Mouse (Mus musculus) heart, embryonic 11.5 days (tissue): ENCODE data around the gene Pelo. TPM values are rescaled to one million over a fixed set of nuclear protein-coding genes. Genes with fewer than 3 reads are reported as not detected.

ENCODE experiments used
- ATAC-seq: fragments of 200-750 bp; cut with Nextera tagmentation; replicated peaks from 2 replicates; pipeline ENCODE4 v1.8.0; 2017; ENCODE audit warnings: moderate library complexity; ENCODE audit not compliant: insufficient number of reproducible peaks, low FRiP score, low TSS enrichment
- H3K27ac ChIP-seq: fragments of 300-500 bp; sonication (generic); 2 replicates; pipeline ENCODE4 v1.5.1; 2014; ENCODE audit warnings: mild to moderate bottlenecking, low read depth, low read length
- H3K27me3 ChIP-seq: fragments of 300-500 bp; sonication (generic); 2 replicates; pipeline ENCODE4 v1.6.1; 2014; ENCODE audit warnings: mild to moderate bottlenecking, low read length, mixed read lengths; ENCODE audit not compliant: control insufficient read depth, insufficient read depth
- H3K36me3 ChIP-seq: fragments of 300-500 bp; sonication (generic); 2 replicates; pipeline ENCODE4 v1.6.1; 2014; ENCODE audit warnings: mild to moderate bottlenecking, low read length, moderate library complexity, mixed read lengths; ENCODE audit not compliant: control insufficient read depth, insufficient read depth
- H3K4me1 ChIP-seq: fragments of 300-500 bp; sonication (generic); 2 replicates; pipeline ENCODE4 v1.6.1; 2014; ENCODE audit warnings: low read length; ENCODE audit not compliant: control insufficient read depth, insufficient read depth
- H3K4me2 ChIP-seq: fragments of 300-500 bp; sonication (generic); 2 replicates; pipeline ENCODE4 v1.6.1; 2014; ENCODE audit warnings: mild to moderate bottlenecking, moderate library complexity
- H3K4me3 ChIP-seq: fragments of 300-500 bp; sonication (generic); 2 replicates; pipeline ENCODE4 v1.5.1; 2014; ENCODE audit warnings: low read depth, low read length
- H3K9ac ChIP-seq: fragments of 300-500 bp; sonication (generic); 2 replicates; pipeline ENCODE4 v1.6.1; 2014; ENCODE audit warnings: mild to moderate bottlenecking, low read depth, low read length, moderate library complexity
- H3K9me3 ChIP-seq: fragments of 300-500 bp; sonication (generic); replicated peaks from 2 replicates; pipeline ENCODE4 v1.6.1; 2016; ENCODE audit warnings: low read length; ENCODE audit not compliant: control insufficient read depth
- WGBS: fragments of 180-500 bp; shearing (Covaris S2); extraction: QIAGEN DNeasy Blood & Tissue Kit; methylation state at CpG from one replicate; pipeline ENCODE4 v1.1.7; 2014; ENCODE audit not compliant: insufficient replicate concordance; 5-methylcytosine and 5-hydroxymethylcytosine counted together
- polyA plus RNA-seq: library from polyadenylated mRNA; unstranded; fragments of >200 nt; fragmentation: Nextera tagmentation; extraction: Ambion mirVana; gene quantifications from 2 replicates; pipeline ENCODE4 v1.2.1, GENCODE M21; 2014

Gene Pelo
- polyA plus RNA-seq, 1 experiment from 2014 or later: 12.7 TPM

DNA sequence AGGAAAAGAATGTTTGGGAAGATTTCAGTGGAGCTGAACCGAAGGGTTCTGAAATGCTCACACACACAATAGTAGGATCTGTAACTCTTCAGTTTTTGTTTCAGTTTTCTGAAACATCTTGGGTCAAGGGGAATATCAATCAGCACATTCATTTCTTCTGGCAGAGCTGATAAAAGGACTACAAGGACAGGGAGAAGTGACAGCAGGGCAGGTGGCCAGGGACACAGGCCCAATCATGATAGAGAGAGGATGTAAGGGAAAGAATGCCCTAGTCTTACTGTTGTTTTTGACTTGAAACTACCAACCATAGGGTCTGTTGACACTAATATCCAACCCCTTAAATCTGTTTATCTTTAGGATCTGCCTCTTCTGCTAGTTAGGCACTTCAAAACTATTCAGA lies 34.5 kb upstream of the Pelo start:
- no peaks in the 10 kb centered on the region for H3K9me3 ChIP-seq
- WGBS: 62% methylated on average over 1 of the region's 1 CpGs

DNA sequence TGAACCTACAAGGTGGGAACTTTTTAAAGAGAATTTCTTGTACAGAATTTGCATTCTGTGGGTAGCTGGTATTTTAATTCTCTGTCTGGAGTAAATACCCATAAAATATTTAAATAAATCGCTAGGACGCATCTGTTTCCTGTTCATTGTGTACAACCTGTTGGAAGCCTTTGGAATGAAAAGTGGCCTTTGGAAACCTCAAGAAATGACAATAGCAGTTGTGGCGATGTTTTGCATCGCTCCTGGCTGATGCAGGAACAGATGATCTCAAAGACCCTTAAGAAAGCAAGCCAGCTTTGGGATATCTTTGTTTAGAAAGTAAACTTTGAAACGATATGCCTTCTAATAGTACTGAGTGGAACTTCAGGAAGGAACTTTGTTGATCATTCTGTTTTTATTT lies 28.8 kb upstream of the Pelo start:
- Histone ChIP-seq H3K4me3 (no peak overlapping the region), H3K9ac (no peak overlapping the region), H3K4me2 (no peak overlapping the region), H3K27ac (no peak overlapping the region), H3K9me3 (no peaks in the 10 kb centered on the region), H3K36me3 (no peaks in the 10 kb centered on the region), H3K27me3 (no peaks in the 10 kb centered on the region), H3K4me1 (no peaks in the 10 kb centered on the region)
- 63% methylated on average over 5 of the region's 5 CpGs for WGBS
- ATAC-seq: no peak

More for the DNA sequence above, 34.5 kb upstream of the Pelo start:
- Histone ChIP-seq H3K4me3 (no peak overlapping the region), H3K27ac (no peak overlapping the region), H3K4me2 (no peak overlapping the region), H3K9ac (no peak overlapping the region), H3K4me1 (no peaks in the 10 kb centered on the region), H3K27me3 (no peaks in the 10 kb centered on the region), H3K36me3 (no peaks in the 10 kb centered on the region)
- ATAC-seq: no peak

GRCm38 (mm10) chr13:115118195-115118594 lies 28.2 kb upstream of the Pelo start:
- no peak overlapping the region for H3K4me2 ChIP-seq
- no peaks in the 10 kb centered on the region for H3K9me3 ChIP-seq
- H3K27me3 ChIP-seq: no peaks in the 10 kb centered on the region
- no peak overlapping the region for H3K9ac ChIP-seq
- H3K4me1 ChIP-seq: no peaks in the 10 kb centered on the region
- H3K27ac ChIP-seq: no peak overlapping the region
- H3K4me3 ChIP-seq: no peak overlapping the region
- H3K36me3 ChIP-seq: no peaks in the 10 kb centered on the region
- 84% methylated on average over 3 of the region's 3 CpGs for WGBS
- no peak for ATAC-seq

GRCm38 (mm10) chr13:115116930-115117621 lies 27.1 kb upstream of the Pelo start:
- Histone ChIP-seq H3K4me1 (no peaks in the 10 kb centered on the region), H3K27me3 (no peaks in the 10 kb centered on the region), H3K27ac (no peak overlapping the region), H3K4me2 (no peak overlapping the region), H3K36me3 (no peaks in the 10 kb centered on the region), H3K4me3 (no peak overlapping the region), H3K9me3 (no peaks in the 10 kb centered on the region), H3K9ac (no peak overlapping the region)
- WGBS: 83% methylated on average over 3 of the region's 3 CpGs
- no peak for ATAC-seq

- WGBS: 82% methylated on average over 4 of the region's 4 CpGs
- Histone ChIP-seq H3K4me2 (no peak overlapping the region), H3K27me3 (no peaks in the 10 kb centered on the region), H3K9me3 (no peaks in the 10 kb centered on the region), H3K4me3 (no peak overlapping the region), H3K4me1 (no peaks in the 10 kb centered on the region), H3K36me3 (no peaks in the 10 kb centered on the region), H3K27ac (no peak overlapping the region), H3K9ac (no peak overlapping the region)
- no peak for ATAC-seq
These were observed 19.6 kb upstream of the Pelo start for GRCm38 (mm10) chr13:115109628-115110027.

DNA sequence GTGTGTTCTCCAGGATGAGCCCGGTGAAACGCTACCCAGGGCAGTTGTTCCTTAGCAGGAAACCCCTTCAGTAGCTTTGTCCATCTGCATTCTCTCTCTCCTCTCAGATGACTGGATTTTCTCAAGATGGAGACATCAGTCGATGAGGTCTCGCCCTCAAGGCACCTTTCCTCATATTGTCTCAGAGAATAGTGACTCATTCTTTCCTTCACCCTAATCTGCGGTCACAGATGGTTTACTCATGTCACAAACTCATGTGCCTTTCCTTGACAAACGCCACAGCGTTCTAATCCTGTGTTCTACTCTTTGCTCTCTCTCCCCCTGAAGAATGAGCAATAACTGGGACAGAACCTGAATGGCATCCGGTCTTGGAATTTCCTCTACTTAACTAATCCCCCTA lies 17.4 kb upstream of the Pelo start:
- Histone ChIP-seq H3K4me1 (no peaks in the 10 kb centered on the region), H3K27me3 (no peaks in the 10 kb centered on the region), H3K4me3 (no peak overlapping the region), H3K4me2 (no peak overlapping the region), H3K27ac (no peak overlapping the region), H3K9ac (no peak overlapping the region), H3K9me3 (no peaks in the 10 kb centered on the region), H3K36me3 (no peaks in the 10 kb centered on the region)
- ATAC-seq: no peak
- WGBS: 62% methylated on average over 8 of the region's 8 CpGs

DNA sequence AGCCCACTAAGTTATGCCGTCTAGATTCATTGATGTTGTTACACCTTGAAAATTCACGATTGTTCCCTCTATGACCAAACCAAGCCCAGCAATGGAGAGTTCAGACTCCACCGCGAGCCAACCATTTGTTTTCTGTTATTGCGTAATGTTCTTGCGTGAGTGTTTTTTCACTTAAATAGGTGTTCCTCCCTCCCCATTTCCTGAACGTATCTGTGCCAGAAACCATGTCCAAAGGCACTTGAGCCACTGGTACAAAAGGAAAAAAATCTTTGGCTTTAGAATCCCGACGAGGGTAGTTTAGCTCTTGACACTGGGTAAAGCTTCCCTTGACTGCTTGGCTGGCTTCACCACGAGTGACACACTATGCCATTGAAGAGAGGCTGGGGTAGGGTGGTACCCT lies 16.2 kb upstream of the Pelo start:
- 87% methylated on average over 10 of the region's 10 CpGs for WGBS
- Histone ChIP-seq H3K4me1 (peaks cover 2% of the 10 kb centered on the region; the same call in 1 of the 2 replicates), H3K27me3 (no peaks in the 10 kb centered on the region), H3K27ac (no peak overlapping the region), H3K9me3 (no peaks in the 10 kb centered on the region), H3K9ac (no peak overlapping the region), H3K4me2 (no peak overlapping the region), H3K36me3 (no peaks in the 10 kb centered on the region), H3K4me3 (no peak overlapping the region)
- ATAC-seq: no peak

DNA sequence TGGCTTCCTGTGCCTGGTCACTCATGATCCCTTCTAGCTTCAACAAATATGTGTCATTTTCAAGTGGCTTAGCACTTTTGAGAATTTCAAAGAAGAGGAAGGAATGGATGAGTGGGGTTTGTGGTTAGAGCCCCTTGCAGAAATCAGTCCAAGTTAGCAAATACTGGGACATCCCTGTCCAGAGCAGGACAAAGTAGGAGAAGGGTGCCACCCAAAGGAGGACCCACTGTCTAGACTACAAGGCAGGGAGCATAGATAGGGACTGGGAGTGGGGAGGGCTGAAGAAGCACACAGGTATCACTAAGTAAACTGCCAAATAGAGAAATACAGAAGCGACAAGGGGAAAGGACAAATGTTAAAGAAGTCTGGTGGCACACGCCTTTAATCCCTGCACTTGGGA lies 12.8 kb upstream of the Pelo start:
- H3K27me3 ChIP-seq: no peaks in the 10 kb centered on the region
- ATAC-seq: no peak
- no peaks in the 10 kb centered on the region for H3K9me3 ChIP-seq
- peaks cover 2% of the 10 kb centered on the region; the same call in 1 of the 2 replicates for H3K4me1 ChIP-seq
- no peak overlapping the region for H3K9ac ChIP-seq
- H3K4me2 ChIP-seq: no peak overlapping the region
- H3K36me3 ChIP-seq: no peaks in the 10 kb centered on the region
- no peak overlapping the region for H3K27ac ChIP-seq
- H3K4me3 ChIP-seq: no peak overlapping the region
- 86% methylated on average over 2 of the region's 2 CpGs for WGBS
